Mouse (Mus musculus) layer of hippocampus, adult 9-10 months (tissue): ENCODE measurements around the gene Zfp579.
A peak's percentile ranks its signal among the peaks of the same experiment; 100 is the strongest.

Experiments
- DNase-seq: peaks from one replicate; pipeline ENCODE4 v3.0.0; 2022; ENCODE audit warnings: low spot score

The Zfp579 gene

DNA sequence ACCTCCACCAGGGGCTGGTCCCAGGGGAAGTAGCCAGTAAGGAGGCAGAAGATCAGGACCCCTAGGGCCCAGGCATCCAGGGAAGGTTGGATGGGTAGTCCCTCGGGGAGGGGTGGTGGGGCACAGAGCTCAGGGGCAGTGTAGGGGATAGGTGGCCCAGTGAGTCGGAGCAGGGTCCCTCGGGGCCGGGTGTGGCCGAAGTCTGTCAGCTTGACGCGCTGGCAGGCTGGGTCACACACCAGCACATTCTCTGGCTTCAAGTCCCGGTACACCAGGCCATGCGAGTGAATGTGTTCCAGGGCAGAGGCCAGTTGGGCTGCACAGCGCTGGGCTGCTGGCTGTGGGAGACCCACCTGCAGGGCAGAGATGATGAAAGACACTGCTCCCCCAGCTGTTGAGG lies 38.6 kb downstream of the Zfp579 start:
- DNase-seq = no peak

- no peak for DNase-seq
These were observed 42.0 kb downstream of the Zfp579 start for GRCm38 (mm10) chr7:4953815-4954445.

GRCm38 (mm10) chr7:4950561-4951342 lies 45.2 kb downstream of the Zfp579 start:
- DNase-seq = no peak

DNA sequence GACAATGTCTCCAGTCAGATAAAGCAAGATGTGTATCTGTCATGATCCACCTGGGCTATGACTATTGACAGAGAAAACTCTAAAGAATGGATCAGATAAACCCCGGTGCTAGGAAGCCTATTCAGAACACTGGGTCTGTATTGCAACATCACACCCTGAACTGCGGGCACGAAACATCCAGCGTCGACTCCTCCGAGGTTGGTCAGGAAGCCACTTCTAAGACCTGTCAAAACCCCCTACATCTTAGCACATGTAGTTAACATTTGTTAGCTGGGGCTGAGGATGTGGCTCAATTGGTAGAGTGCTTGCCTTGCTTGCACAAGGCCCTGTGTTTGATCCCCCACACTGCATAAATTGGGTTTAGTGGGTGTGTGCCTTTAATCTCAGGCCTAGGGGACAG lies 47.6 kb downstream of the Zfp579 start:
- DNase-seq = no peak

- no peak for DNase-seq
These were observed 48.1 kb downstream of the Zfp579 start for GRCm38 (mm10) chr7:4947855-4948254.

DNA sequence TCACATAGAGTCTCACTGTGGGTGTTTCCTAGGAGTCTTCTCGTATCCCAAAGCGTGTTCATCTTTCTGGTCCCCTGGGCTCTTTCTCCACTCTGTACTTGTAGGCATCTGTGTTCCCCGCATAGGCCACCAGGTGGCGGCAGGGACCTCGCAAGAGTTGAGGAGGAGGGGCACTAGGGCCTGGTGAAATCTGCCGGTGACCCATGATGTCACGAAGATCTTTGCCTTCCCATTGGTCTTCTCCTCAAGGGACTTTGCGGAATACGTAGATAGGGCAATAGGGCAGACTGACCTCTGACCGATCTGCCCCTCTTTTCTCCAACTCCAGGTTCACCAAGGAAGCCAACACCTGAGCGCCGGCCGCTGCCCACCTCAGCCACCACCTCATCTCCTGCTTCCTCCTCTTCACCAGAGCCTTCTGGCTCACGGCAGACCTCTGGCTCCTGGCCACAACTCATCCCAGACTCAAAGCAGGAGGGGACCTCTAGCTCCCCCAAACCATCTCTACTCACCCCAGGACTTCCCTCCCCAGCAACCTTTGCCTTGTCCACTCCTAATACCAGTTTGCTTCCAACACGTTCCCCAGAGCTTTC lies 52.6 kb downstream of the Zfp579 start:
- peak; percentile 96 for DNase-seq

DNA sequence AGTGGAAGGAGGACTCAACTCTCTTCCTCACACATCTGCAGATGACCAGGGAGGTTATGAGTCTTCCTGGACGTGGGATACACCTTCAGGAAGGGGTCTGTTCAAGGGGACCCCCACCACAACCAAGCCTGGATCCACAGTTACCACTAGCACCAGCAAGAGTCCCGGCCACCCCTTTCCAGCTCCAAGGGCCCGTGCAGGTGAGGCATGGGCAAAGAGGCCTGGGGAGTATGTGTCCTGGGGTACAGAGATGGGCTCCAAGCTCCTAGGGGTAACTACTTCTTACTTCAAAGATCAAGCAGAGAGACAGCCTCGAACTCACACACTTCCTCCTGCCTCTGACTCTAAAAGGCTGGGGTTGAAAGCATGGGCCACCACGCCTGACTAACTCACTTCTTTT lies 53.3 kb downstream of the Zfp579 start:
- DNase-seq = no peak

DNA sequence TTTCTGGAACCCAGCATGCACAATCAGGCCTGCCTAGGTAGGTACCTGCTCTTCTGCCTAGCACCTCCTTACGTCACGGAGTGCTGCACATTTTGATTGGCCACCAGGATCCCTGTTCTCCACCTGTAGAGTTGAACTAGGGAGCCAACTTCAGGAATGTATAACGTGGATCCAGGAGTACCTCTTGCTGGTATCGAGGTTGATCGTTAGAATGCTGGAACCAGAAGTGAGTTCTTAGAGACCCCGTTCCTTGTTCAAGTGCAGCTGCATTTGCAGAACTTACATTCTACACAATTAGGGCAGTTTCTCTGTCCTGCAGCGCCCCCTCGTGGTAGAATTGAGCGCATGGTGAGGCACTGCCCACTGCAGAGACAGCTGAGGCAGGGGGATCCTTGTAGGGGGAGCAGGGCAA lies 55.9 kb downstream of the Zfp579 start:
- peak; percentile 83 for DNase-seq

GRCm38 (mm10) chr7:4938456-4938855 lies 57.5 kb downstream of the Zfp579 start:
- peak; percentile 44 for DNase-seq

GRCm38 (mm10) chr7:4937392-4937791 lies 58.6 kb downstream of the Zfp579 start:
- DNase-seq = no peak

- DNase-seq = no peak
These were observed 59.1 kb downstream of the Zfp579 start for GRCm38 (mm10) chr7:4936832-4937231.

DNA sequence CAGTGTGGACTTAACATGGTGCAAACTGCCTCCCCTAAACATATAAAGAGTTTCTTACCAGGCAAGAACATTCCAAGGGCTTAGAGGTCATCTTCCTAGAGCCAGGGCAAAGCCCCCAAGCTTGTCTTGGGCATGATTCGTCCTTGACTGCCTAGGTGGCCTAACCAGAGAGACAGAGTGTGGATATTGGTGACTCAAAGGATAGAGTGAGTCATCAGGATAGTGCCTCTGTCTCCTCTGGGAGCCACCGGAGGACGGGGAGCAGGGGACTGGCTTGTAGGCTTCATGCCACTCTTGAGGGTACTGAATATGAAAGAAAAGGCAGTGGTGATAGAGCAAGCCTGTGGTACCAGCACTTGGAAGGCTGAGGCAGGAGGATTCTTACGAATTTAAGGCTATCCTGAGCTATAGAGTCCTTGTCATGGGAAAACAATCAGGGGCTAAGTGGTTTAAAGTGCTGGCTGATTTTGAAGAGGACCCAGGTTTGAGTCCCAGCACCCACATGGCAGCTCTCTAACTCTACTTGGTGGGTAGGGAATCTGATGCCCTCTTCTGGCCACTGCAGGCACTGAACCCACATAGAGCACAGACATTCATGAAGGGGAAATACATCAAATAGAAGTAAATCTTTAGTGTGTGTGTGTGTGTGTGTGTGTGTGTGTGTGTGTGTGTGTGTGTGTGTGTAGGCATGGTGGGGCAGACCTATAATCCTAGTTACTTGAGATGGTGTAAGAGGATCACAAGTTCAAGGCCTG lies 61.6 kb downstream of the Zfp579 start:
- DNase-seq = no peak
